Comparison of ENCODE assay signal across 15 mouse cellular contexts in the genomic region with DNA sequence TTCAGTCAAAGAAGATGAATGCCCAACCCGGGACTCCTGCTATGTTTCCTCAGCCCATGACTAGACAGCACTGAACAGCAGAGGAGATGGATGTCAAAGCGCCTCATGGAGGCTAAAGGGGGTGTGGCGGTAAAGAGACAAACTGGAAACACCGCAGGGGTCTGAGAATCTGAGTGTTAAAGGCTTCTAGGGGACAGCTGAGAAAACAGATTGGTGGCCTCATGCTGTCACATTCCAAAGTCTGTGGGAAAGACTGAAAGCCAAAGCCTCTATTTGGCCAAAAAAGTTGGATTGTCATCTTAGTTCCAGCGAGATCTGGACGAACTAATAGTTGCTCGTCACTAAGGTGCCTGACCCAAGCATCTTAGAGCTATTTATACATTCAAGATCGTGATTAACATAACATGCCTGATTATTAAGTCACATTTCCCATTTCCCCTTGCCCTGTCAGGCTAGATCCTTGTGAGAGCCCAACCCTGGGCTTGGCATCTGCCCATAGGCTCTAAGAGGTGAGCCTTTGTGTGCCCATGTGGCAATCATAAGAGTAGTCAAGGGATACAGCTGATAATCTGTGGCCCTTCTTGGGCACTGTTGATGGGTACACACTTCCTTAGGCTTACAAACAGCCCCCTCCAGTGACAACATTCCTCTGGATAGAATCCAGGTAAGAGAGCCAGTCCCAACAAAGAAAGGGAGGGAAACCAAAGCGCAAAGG. TPM values are rescaled to one million over a fixed set of nuclear protein-coding genes. Genes with fewer than 3 reads are reported as not detected.
DNase-seq lines count a peak whose midpoint lies in the region; ATAC-seq and TF ChIP-seq lines count a peak whose summit lies in the region.
"Had no signal": no experiment of that assay in that cellular context is flagged by ENCODE, and none has a peak within 500 bp of the region (broad histone marks: within the 10 kb centered on the region; RNA-seq: fewer than 3 reads in every experiment).

No protein-coding gene starts in this region.

- 20% methylated on average over 9 of the region's 9 CpGs for WGBS in cerebellum, adult 2 months
- WGBS in hindbrain, embryonic 15.5 days = 65% methylated on average over 9 of the region's 9 CpGs
- 64% methylated on average over 9 of the region's 9 CpGs for WGBS in hindbrain, embryonic 11.5 days
- 85% methylated on average over 9 of the region's 9 CpGs for WGBS in kidney, embryonic 15.5 days

- no peak for ATAC-seq in hindbrain, embryonic 15.5 days (ENCODE audit: low FRiP score, low read depth)
- ATAC-seq in hindbrain, embryonic 11.5 days (ENCODE audit: low FRiP score) = no peak
- no peak for ATAC-seq in kidney, embryonic 15.5 days (replicated peaks; ENCODE audit: low FRiP score)
- no peak for ATAC-seq in erythroid progenitor cell, adult 5-6 weeks (replicated peaks; ENCODE audit: low FRiP score, poor library complexity, severe bottlenecking)

- no peak overlapping the region for H3K4me3 ChIP-seq in cerebellum, adult 2 months (replicated peaks; ENCODE audit: insufficient read depth, low read depth, low read length)
- no peak overlapping the region for H3K4me3 ChIP-seq in hindbrain, embryonic 15.5 days
- no peak overlapping the region for H3K4me3 ChIP-seq in hindbrain, embryonic 11.5 days (ENCODE audit: low read depth, low read length)
- no peak overlapping the region for H3K4me3 ChIP-seq in kidney, embryonic 15.5 days (replicated peaks)
- H3K4me3 ChIP-seq: forebrain, embryonic 12.5 days; lung, embryonic 15.5 days had no signal

- H3K27ac ChIP-seq in cerebellum, adult 2 months (ENCODE audit: insufficient read depth, low read length) = peak overlapping the region; percentile 10; the same call in 1 of the 2 replicates
- H3K27ac ChIP-seq in hindbrain, embryonic 15.5 days (replicated peaks) = 0 out of 2 replicates have a peak overlapping the region, but pooled peaks have one; percentile 20
- H3K27ac ChIP-seq in hindbrain, embryonic 11.5 days (ENCODE audit: low read depth, low read length) = no peak overlapping the region
- no peak overlapping the region for H3K27ac ChIP-seq in kidney, embryonic 15.5 days
- H3K27ac ChIP-seq: forebrain, embryonic 12.5 days; lung, embryonic 15.5 days had no signal

- H3K4me2 ChIP-seq in hindbrain, embryonic 15.5 days = no peak overlapping the region
- no peak overlapping the region for H3K4me2 ChIP-seq in hindbrain, embryonic 11.5 days (replicated peaks; ENCODE audit: low read depth, low read length)
- H3K4me2 ChIP-seq in kidney, embryonic 15.5 days = no peak overlapping the region
- H3K4me2 ChIP-seq: forebrain, embryonic 12.5 days; lung, embryonic 15.5 days had no signal

- DNase-seq in cerebellum, adult 2 months = no peak
- DNase-seq in cerebellum, postnatal 25 days = no peak
- no peak for DNase-seq in hindbrain, embryonic 11.5 days (ENCODE audit: low spot score)
- DNase-seq in brain, adult 2 months (ENCODE audit: low read depth, low spot score) = peak; percentile 35
- peak; percentile 56 for DNase-seq in lung, postnatal 14 days

- no peak overlapping the region for H3K9ac ChIP-seq in hindbrain, embryonic 15.5 days
- H3K9ac ChIP-seq in hindbrain, embryonic 11.5 days (ENCODE audit: low read depth, low read length) = no peak overlapping the region
- no peak overlapping the region for H3K9ac ChIP-seq in kidney, embryonic 15.5 days
- H3K9ac ChIP-seq: forebrain, embryonic 12.5 days; lung, embryonic 15.5 days had no signal

- no peaks in the 10 kb centered on the region for H3K27me3 ChIP-seq in cerebellum, adult 2 months (ENCODE audit: control insufficient read depth, insufficient read depth, low read length)
- no peaks in the 10 kb centered on the region for H3K27me3 ChIP-seq in hindbrain, embryonic 15.5 days
- H3K27me3 ChIP-seq in hindbrain, embryonic 11.5 days (ENCODE audit: control insufficient read depth, insufficient read depth, low read length) = no peaks in the 10 kb centered on the region
- no peaks in the 10 kb centered on the region for H3K27me3 ChIP-seq in kidney, embryonic 15.5 days
- H3K27me3 ChIP-seq: forebrain, embryonic 12.5 days; lung, embryonic 15.5 days had no signal

- H3K36me3 ChIP-seq in hindbrain, embryonic 15.5 days = peaks cover 95% of the 10 kb centered on the region
- H3K36me3 ChIP-seq in hindbrain, embryonic 11.5 days (ENCODE audit: control insufficient read depth, insufficient read depth, low read length) = peaks cover 14% of the 10 kb centered on the region
- peaks cover 100% of the 10 kb centered on the region for H3K36me3 ChIP-seq in kidney, embryonic 15.5 days

- no peaks in the 10 kb centered on the region for H3K9me3 ChIP-seq in hindbrain, embryonic 15.5 days
- H3K9me3 ChIP-seq in hindbrain, embryonic 11.5 days (ENCODE audit: control insufficient read depth, low read length) = no peaks in the 10 kb centered on the region
- H3K9me3 ChIP-seq in kidney, embryonic 15.5 days (replicated peaks) = no peaks in the 10 kb centered on the region
- H3K9me3 ChIP-seq: forebrain, embryonic 12.5 days; lung, embryonic 15.5 days had no signal

- no peak for TF ChIP-seq POLR2A in cerebellum, adult 2 months (IDR thresholded peaks at IDR 0.05; ENCODE audit: borderline replicate concordance, insufficient read depth, low read length)

- TF ChIP-seq CTCF in cerebellum, adult 2 months (IDR thresholded peaks at IDR 0.05; ENCODE audit: borderline replicate concordance, insufficient read depth, low read depth, low read length) = no peak

- peaks cover 3% of the 10 kb centered on the region; the same call in 1 of the 2 replicates for H3K4me1 ChIP-seq in cerebellum, adult 2 months (ENCODE audit: control insufficient read depth, insufficient read depth, low read length)
- H3K4me1 ChIP-seq in hindbrain, embryonic 15.5 days (replicated peaks) = no peaks in the 10 kb centered on the region
- no peaks in the 10 kb centered on the region for H3K4me1 ChIP-seq in hindbrain, embryonic 11.5 days (replicated peaks; ENCODE audit: control insufficient read depth, insufficient read depth, low read length)
- peaks cover 9% of the 10 kb centered on the region for H3K4me1 ChIP-seq in kidney, embryonic 15.5 days
- H3K4me1 ChIP-seq: forebrain, embryonic 12.5 days; lung, embryonic 15.5 days had no signal

RNA-seq across cellular contexts. Expression of gene Poldip2, which starts 11.4 kb away (rescaled TPM):
- polyA plus RNA-seq in cerebellum, adult 2 months (2012; rRNA removed) = 133 TPM in 2 replicates
- 181 and 189 TPM in 2 replicates for polyA plus RNA-seq in hindbrain, embryonic 15.5 days (2015; fragmentation: Nextera tagmentation; extraction: Ambion mirVana)
- polyA plus RNA-seq in hindbrain, embryonic 11.5 days (2014; fragmentation: Nextera tagmentation; extraction: Ambion mirVana) = 131 and 144 TPM in 2 replicates
- 169 and 171 TPM in 2 replicates for polyA plus RNA-seq in kidney, embryonic 15.5 days (2015; fragmentation: Nextera tagmentation; extraction: Ambion mirVana)
- 8.6 and 9.6 TPM in 2 replicates for total RNA-seq in erythroid progenitor cell, adult 5-6 weeks (2015; ENCODE audit: low replicate concordance)
- total RNA-seq in erythroid progenitor cell, adult 5-6 weeks (2017; ENCODE audit: low replicate concordance) = 4.0 and 8.1 TPM in 2 replicates

RNA-seq across cellular contexts. Expression of gene Tmem199, which starts 11.4 kb away (rescaled TPM):
- 67.9 and 69.5 TPM in 2 replicates for polyA plus RNA-seq in cerebellum, adult 2 months (2012; rRNA removed)
- polyA plus RNA-seq in hindbrain, embryonic 15.5 days (2015; fragmentation: Nextera tagmentation; extraction: Ambion mirVana) = 88.0 and 91.8 TPM in 2 replicates
- polyA plus RNA-seq in hindbrain, embryonic 11.5 days (2014; fragmentation: Nextera tagmentation; extraction: Ambion mirVana) = 91.3 and 95.8 TPM in 2 replicates
- polyA plus RNA-seq in kidney, embryonic 15.5 days (2015; fragmentation: Nextera tagmentation; extraction: Ambion mirVana) = 56.7 and 57.1 TPM in 2 replicates
- 2.5 TPM in 1 of 2 replicates, not detected in the other for total RNA-seq in erythroid progenitor cell, adult 5-6 weeks (2015; ENCODE audit: low replicate concordance)
- total RNA-seq in erythroid progenitor cell, adult 5-6 weeks (2017; ENCODE audit: low replicate concordance) = 7.7 and 10.1 TPM in 2 replicates

RNA-seq across cellular contexts. Expression of gene Tnfaip1, which starts 12.7 kb away (rescaled TPM):
- 36.7 and 38.0 TPM in 2 replicates for polyA plus RNA-seq in cerebellum, adult 2 months (2012; rRNA removed)
- 63.0 and 64.6 TPM in 2 replicates for polyA plus RNA-seq in hindbrain, embryonic 15.5 days (2015; fragmentation: Nextera tagmentation; extraction: Ambion mirVana)
- polyA plus RNA-seq in hindbrain, embryonic 11.5 days (2014; fragmentation: Nextera tagmentation; extraction: Ambion mirVana) = 63.3 and 66.5 TPM in 2 replicates
- polyA plus RNA-seq in kidney, embryonic 15.5 days (2015; fragmentation: Nextera tagmentation; extraction: Ambion mirVana) = 81.8 and 88.2 TPM in 2 replicates
- total RNA-seq in erythroid progenitor cell, adult 5-6 weeks (2015; ENCODE audit: low replicate concordance) = 2.1 and 2.2 TPM in 2 replicates
- 0.61 TPM in 1 of 2 replicates, not detected in the other for total RNA-seq in erythroid progenitor cell, adult 5-6 weeks (2017; ENCODE audit: low replicate concordance)

RNA-seq across cellular contexts. Expression of gene Ift20, which starts 12.8 kb away (rescaled TPM):
- 83.7 and 91.8 TPM in 2 replicates for polyA plus RNA-seq in cerebellum, adult 2 months (2012; rRNA removed)
- 121 and 125 TPM in 2 replicates for polyA plus RNA-seq in hindbrain, embryonic 15.5 days (2015; fragmentation: Nextera tagmentation; extraction: Ambion mirVana)
- polyA plus RNA-seq in hindbrain, embryonic 11.5 days (2014; fragmentation: Nextera tagmentation; extraction: Ambion mirVana) = 107 and 111 TPM in 2 replicates
- 134 and 145 TPM in 2 replicates for polyA plus RNA-seq in kidney, embryonic 15.5 days (2015; fragmentation: Nextera tagmentation; extraction: Ambion mirVana)
- 63.1 and 72.5 TPM in 2 replicates for total RNA-seq in erythroid progenitor cell, adult 5-6 weeks (2015; ENCODE audit: low replicate concordance)
- 20.1 and 72.1 TPM in 2 replicates for total RNA-seq in erythroid progenitor cell, adult 5-6 weeks (2017; ENCODE audit: low replicate concordance)

RNA-seq across cellular contexts. Expression of gene Sebox, which starts 20.2 kb away (rescaled TPM):
- polyA plus RNA-seq in cerebellum, adult 2 months (2012; rRNA removed) = 14.7 and 17.3 TPM in 2 replicates
- polyA plus RNA-seq in hindbrain, embryonic 15.5 days (2015; fragmentation: Nextera tagmentation; extraction: Ambion mirVana) = 0.12 and 0.14 TPM in 2 replicates
- polyA plus RNA-seq in hindbrain, embryonic 11.5 days (2014; fragmentation: Nextera tagmentation; extraction: Ambion mirVana) = not detected in 2 replicates
- not detected in 2 replicates for polyA plus RNA-seq in kidney, embryonic 15.5 days (2015; fragmentation: Nextera tagmentation; extraction: Ambion mirVana)
- not detected in 2 replicates for total RNA-seq in erythroid progenitor cell, adult 5-6 weeks (2015; ENCODE audit: low replicate concordance)
- not detected in 2 replicates for total RNA-seq in erythroid progenitor cell, adult 5-6 weeks (2017; ENCODE audit: low replicate concordance)
- total RNA-seq: gastrocnemius, adult 8-10 months had no signal
- polyA plus RNA-seq: forebrain, embryonic 12.5 days; heart, embryonic 16.5 days; kidney, embryonic 14.5 days; limb, embryonic 14.5 days; lung, embryonic 15.5 days; spleen, adult 2 months had no signal

Comparison
In these comparisons a context has a peak if more than half of its experiments do, and no peak if none do; other contexts are left out.
1. H3K27ac ChIP-seq: peak in cerebellum, adult 2 months (single experiment) and hindbrain, embryonic 15.5 days (single experiment); none in hindbrain, embryonic 11.5 days (single experiment) and kidney, embryonic 15.5 days (single experiment).
2. DNase-seq: peak in brain, adult 2 months (single experiment) and lung, postnatal 14 days (single experiment); none in cerebellum, adult 2 months (0 of 2), cerebellum, postnatal 25 days (0 of 2) and hindbrain, embryonic 11.5 days (single experiment).